Mouse (Mus musculus): ENCODE measurements around the gene Capn2.

DNA sequence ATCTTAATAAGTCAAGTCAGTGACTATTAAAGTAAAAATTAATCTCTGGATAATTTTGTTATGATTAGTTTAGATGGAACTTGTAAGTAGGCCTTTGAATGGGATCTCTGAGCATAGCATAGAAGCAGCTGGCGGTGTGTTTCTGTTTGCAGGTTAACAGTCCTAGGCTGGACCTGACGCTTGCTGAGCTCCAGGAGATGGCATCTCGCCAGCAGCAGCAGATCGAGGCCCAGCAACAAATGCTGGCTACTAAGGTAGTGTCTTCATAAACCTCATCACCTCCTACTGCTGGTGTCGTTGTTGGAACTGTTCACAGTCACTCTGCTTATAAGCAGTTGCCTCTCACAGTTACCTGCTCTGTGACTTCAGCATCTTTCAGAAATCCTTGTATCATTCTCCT lies 80.7 kb downstream of the Capn2 start:
- no peak for TF ChIP-seq GATA1 (IDR thresholded peaks at IDR 0.05; ENCODE audit: borderline replicate concordance, low read length)
- TF ChIP-seq CTCF (IDR thresholded peaks at IDR 0.05; ENCODE audit: low read depth, low read length) = no peak
- TF ChIP-seq POLR2AphosphoS5 (IDR thresholded peaks at IDR 0.05; ENCODE audit: insufficient replicate concordance, low read depth, low read length) = no peak
